Mouse (Mus musculus): ENCODE measurements around the gene Slc5a8. TPM values are rescaled to one million over a fixed set of nuclear protein-coding genes. Genes with fewer than 3 reads are reported as not detected.

Gene Slc5a8
- polyA plus RNA-seq, 1 experiment from 2014 or later = 0.22 TPM

GRCm38 (mm10) chr10:88877421-88877820 is 8.4 kb upstream of the Slc5a8 start:
- 85% methylated on average over 7 of the region's 7 CpGs for WGBS
- Histone ChIP-seq H3K27ac (ENCODE audit: low read length) (no peak overlapping the region), H3K9ac (replicated peaks; ENCODE audit: low read depth, low read length) (no peak overlapping the region), H3K27me3 (ENCODE audit: control insufficient read depth, insufficient read depth, low read length) (no peaks in the 10 kb centered on the region), H3K36me3 (ENCODE audit: control insufficient read depth, insufficient read depth, low read length) (no peaks in the 10 kb centered on the region), H3K4me3 (ENCODE audit: low read depth, low read length) (no peak overlapping the region), H3K4me2 (replicated peaks; ENCODE audit: low read depth, low read length) (no peak overlapping the region), H3K9me3 (ENCODE audit: control insufficient read depth, low read depth, low read length) (no peaks in the 10 kb centered on the region), H3K4me1 (ENCODE audit: control insufficient read depth, insufficient read depth, low read length) (no peaks in the 10 kb centered on the region)
- ATAC-seq (ENCODE audit: insufficient number of reproducible peaks, insufficient read depth, low FRiP score, low read depth) = no peak

- H3K27ac ChIP-seq (ENCODE audit: low read length) = no peak overlapping the region
- H3K27me3 ChIP-seq (ENCODE audit: control insufficient read depth, insufficient read depth, low read length) = peaks cover 27% of the 10 kb centered on the region
- H3K36me3 ChIP-seq (ENCODE audit: control insufficient read depth, insufficient read depth, low read length) = no peaks in the 10 kb centered on the region
- no peak overlapping the region for H3K4me2 ChIP-seq (replicated peaks; ENCODE audit: low read depth, low read length)
- H3K4me1 ChIP-seq (ENCODE audit: control insufficient read depth, insufficient read depth, low read length) = no peaks in the 10 kb centered on the region
- ATAC-seq (ENCODE audit: insufficient number of reproducible peaks, insufficient read depth, low FRiP score, low read depth) = no peak
- H3K9ac ChIP-seq (replicated peaks; ENCODE audit: low read depth, low read length) = no peak overlapping the region
- WGBS = 72% methylated on average over 2 of the region's 2 CpGs
- no peak overlapping the region for H3K4me3 ChIP-seq (ENCODE audit: low read depth, low read length)
- no peaks in the 10 kb centered on the region for H3K9me3 ChIP-seq (ENCODE audit: control insufficient read depth, low read depth, low read length)
These were observed 2.1 kb upstream of the Slc5a8 start for GRCm38 (mm10) chr10:88883721-88884120.

GRCm38 (mm10) chr10:88884836-88885235 is 956 bp upstream of the Slc5a8 start:
- H3K4me2 ChIP-seq (replicated peaks; ENCODE audit: low read depth, low read length) = no peak overlapping the region
- WGBS = 74% methylated on average over 6 of the region's 6 CpGs
- no peak overlapping the region for H3K27ac ChIP-seq (ENCODE audit: low read length)
- peaks cover 27% of the 10 kb centered on the region for H3K27me3 ChIP-seq (ENCODE audit: control insufficient read depth, insufficient read depth, low read length)
- no peaks in the 10 kb centered on the region for H3K9me3 ChIP-seq (ENCODE audit: control insufficient read depth, low read depth, low read length)
- ATAC-seq (ENCODE audit: insufficient number of reproducible peaks, insufficient read depth, low FRiP score, low read depth) = no peak
- no peaks in the 10 kb centered on the region for H3K36me3 ChIP-seq (ENCODE audit: control insufficient read depth, insufficient read depth, low read length)
- no peak overlapping the region for H3K9ac ChIP-seq (replicated peaks; ENCODE audit: low read depth, low read length)
- no peak overlapping the region for H3K4me3 ChIP-seq (ENCODE audit: low read depth, low read length)
- H3K4me1 ChIP-seq (ENCODE audit: control insufficient read depth, insufficient read depth, low read length) = no peaks in the 10 kb centered on the region

- Histone ChIP-seq H3K36me3 (ENCODE audit: control insufficient read depth, insufficient read depth, low read length) (no peaks in the 10 kb centered on the region), H3K4me3 (ENCODE audit: low read depth, low read length) (peak overlapping the region; percentile 18; the same call in 1 of the 2 replicates), H3K27me3 (ENCODE audit: control insufficient read depth, insufficient read depth, low read length) (peaks cover 27% of the 10 kb centered on the region), H3K4me1 (ENCODE audit: control insufficient read depth, insufficient read depth, low read length) (no peaks in the 10 kb centered on the region), H3K4me2 (replicated peaks; ENCODE audit: low read depth, low read length) (peak overlapping the region; percentile 41), H3K9ac (replicated peaks; ENCODE audit: low read depth, low read length) (no peak overlapping the region), H3K27ac (ENCODE audit: low read length) (no peak overlapping the region), H3K9me3 (ENCODE audit: control insufficient read depth, low read depth, low read length) (no peaks in the 10 kb centered on the region)
- 2% methylated on average over 32 of the region's 32 CpGs for WGBS
- no peak for ATAC-seq (ENCODE audit: insufficient number of reproducible peaks, insufficient read depth, low FRiP score, low read depth)
These were observed 322 bp downstream of the Slc5a8 start for GRCm38 (mm10) chr10:88886114-88886513.

GRCm38 (mm10) chr10:88888376-88888775 is 2.6 kb downstream of the Slc5a8 start:
- H3K27ac ChIP-seq (ENCODE audit: low read length) = no peak overlapping the region
- no peak overlapping the region for H3K9ac ChIP-seq (replicated peaks; ENCODE audit: low read depth, low read length)
- peaks cover 27% of the 10 kb centered on the region for H3K27me3 ChIP-seq (ENCODE audit: control insufficient read depth, insufficient read depth, low read length)
- no peaks in the 10 kb centered on the region for H3K4me1 ChIP-seq (ENCODE audit: control insufficient read depth, insufficient read depth, low read length)
- H3K36me3 ChIP-seq (ENCODE audit: control insufficient read depth, insufficient read depth, low read length) = no peaks in the 10 kb centered on the region
- H3K4me2 ChIP-seq (replicated peaks; ENCODE audit: low read depth, low read length) = no peak overlapping the region
- no peak overlapping the region for H3K4me3 ChIP-seq (ENCODE audit: low read depth, low read length)
- no peak for ATAC-seq (ENCODE audit: insufficient number of reproducible peaks, insufficient read depth, low FRiP score, low read depth)
- no peaks in the 10 kb centered on the region for H3K9me3 ChIP-seq (ENCODE audit: control insufficient read depth, low read depth, low read length)
- WGBS = 69% methylated on average over 2 of the region's 2 CpGs

GRCm38 (mm10) chr10:88891410-88891809 is 5.6 kb downstream of the Slc5a8 start:
- Histone ChIP-seq H3K4me1 (ENCODE audit: control insufficient read depth, insufficient read depth, low read length) (no peaks in the 10 kb centered on the region), H3K9ac (replicated peaks; ENCODE audit: low read depth, low read length) (no peak overlapping the region), H3K9me3 (ENCODE audit: control insufficient read depth, low read depth, low read length) (no peaks in the 10 kb centered on the region), H3K36me3 (ENCODE audit: control insufficient read depth, insufficient read depth, low read length) (no peaks in the 10 kb centered on the region), H3K4me2 (replicated peaks; ENCODE audit: low read depth, low read length) (no peak overlapping the region), H3K4me3 (ENCODE audit: low read depth, low read length) (no peak overlapping the region), H3K27ac (ENCODE audit: low read length) (no peak overlapping the region), H3K27me3 (ENCODE audit: control insufficient read depth, insufficient read depth, low read length) (peaks cover 12% of the 10 kb centered on the region)
- WGBS = 80% methylated on average over 7 of the region's 7 CpGs
- no peak for ATAC-seq (ENCODE audit: insufficient number of reproducible peaks, insufficient read depth, low FRiP score, low read depth)

GRCm38 (mm10) chr10:88892560-88893087 is 6.8 kb downstream of the Slc5a8 start:
- H3K27ac ChIP-seq (ENCODE audit: low read length) = no peak overlapping the region
- H3K4me2 ChIP-seq (replicated peaks; ENCODE audit: low read depth, low read length) = no peak overlapping the region
- ATAC-seq (ENCODE audit: insufficient number of reproducible peaks, insufficient read depth, low FRiP score, low read depth) = no peak
- H3K4me3 ChIP-seq (ENCODE audit: low read depth, low read length) = no peak overlapping the region
- H3K4me1 ChIP-seq (ENCODE audit: control insufficient read depth, insufficient read depth, low read length) = no peaks in the 10 kb centered on the region
- 0 out of 2 replicates have a peak, but pooled peaks cover under 1% of the 10 kb centered on the region for H3K27me3 ChIP-seq (ENCODE audit: control insufficient read depth, insufficient read depth, low read length)
- H3K9ac ChIP-seq (replicated peaks; ENCODE audit: low read depth, low read length) = no peak overlapping the region
- 75% methylated on average over 8 of the region's 8 CpGs for WGBS
- no peaks in the 10 kb centered on the region for H3K9me3 ChIP-seq (ENCODE audit: control insufficient read depth, low read depth, low read length)
- no peaks in the 10 kb centered on the region for H3K36me3 ChIP-seq (ENCODE audit: control insufficient read depth, insufficient read depth, low read length)

- H3K36me3 ChIP-seq (ENCODE audit: control insufficient read depth, insufficient read depth, low read length) = no peaks in the 10 kb centered on the region
- no peak overlapping the region for H3K27ac ChIP-seq (ENCODE audit: low read length)
- WGBS = 73% methylated on average over 6 of the region's 6 CpGs
- H3K9me3 ChIP-seq (ENCODE audit: control insufficient read depth, low read depth, low read length) = no peaks in the 10 kb centered on the region
- ATAC-seq (ENCODE audit: insufficient number of reproducible peaks, insufficient read depth, low FRiP score, low read depth) = no peak
- H3K4me3 ChIP-seq (ENCODE audit: low read depth, low read length) = no peak overlapping the region
- H3K27me3 ChIP-seq (ENCODE audit: control insufficient read depth, insufficient read depth, low read length) = no peaks in the 10 kb centered on the region
- no peak overlapping the region for H3K9ac ChIP-seq (replicated peaks; ENCODE audit: low read depth, low read length)
- H3K4me2 ChIP-seq (replicated peaks; ENCODE audit: low read depth, low read length) = no peak overlapping the region
- H3K4me1 ChIP-seq (ENCODE audit: control insufficient read depth, insufficient read depth, low read length) = no peaks in the 10 kb centered on the region
These were observed 11.2 kb downstream of the Slc5a8 start for GRCm38 (mm10) chr10:88897032-88897431.

GRCm38 (mm10) chr10:88949649-88950296 is 64.0 kb downstream of the Slc5a8 start:
- Histone ChIP-seq H3K4me1 (ENCODE audit: control insufficient read depth, insufficient read depth, low read length) (no peaks in the 10 kb centered on the region), H3K4me2 (replicated peaks; ENCODE audit: low read depth, low read length) (no peak overlapping the region), H3K9me3 (ENCODE audit: control insufficient read depth, low read depth, low read length) (no peaks in the 10 kb centered on the region), H3K9ac (replicated peaks; ENCODE audit: low read depth, low read length) (no peak overlapping the region), H3K27ac (ENCODE audit: low read length) (no peak overlapping the region), H3K36me3 (ENCODE audit: control insufficient read depth, insufficient read depth, low read length) (no peaks in the 10 kb centered on the region), H3K27me3 (ENCODE audit: control insufficient read depth, insufficient read depth, low read length) (no peaks in the 10 kb centered on the region), H3K4me3 (ENCODE audit: low read depth, low read length) (no peak overlapping the region)
- no peak for ATAC-seq (ENCODE audit: insufficient number of reproducible peaks, insufficient read depth, low FRiP score, low read depth)
- WGBS = 86% methylated on average over 12 of the region's 12 CpGs
